Mouse (Mus musculus) embryonic stem cell, embryonic (primary cell): ENCODE results near the gene Msrb1.

Experiments used
- CTCF ChIA-PET, 4 experiments: fragments of 300-600 bp in 2 of 4; fragments of 350-600 bp in 2 of 4; sonication (Branson Sonifier 250); formaldehyde crosslinking; loops; one replicate each; lab custom pipeline; 2022; ENCODE audit warnings: inconsistent platforms in 2 of 4; lab: Charles Lee
- POLR2A ChIA-PET, 4 experiments: fragments of 300-600 bp in 2 of 4; fragments of 350-600 bp in 2 of 4; sonication (Branson Sonifier 250); formaldehyde crosslinking; loops; one replicate each; lab custom pipeline; 2022; ENCODE audit warnings: antibody characterized with exemption in 4 of 4, inconsistent platforms in 1 of 4; lab: Charles Lee

Msrb1 gene

GRCm38 (mm10) chr17:24736330-24737051 lies at the start of gene Msrb1:
TSS of gene Msrb1 (plus strand) at chr17:24736642.
- POLR2A ChIA-PET = interaction anchor here (0.6 to 16.1 kb wide), 73 partner anchors 8 to 1097 kb away, joined by 3 to 268 read pairs (median 4); partner anchors contain the start of genes Fahd1 (in 3 of the 4), Meiob (in 3 of the 4), Ndufb10 (in 3 of the 4) and Traf7 (in 3 of the 4)
- CTCF ChIA-PET = interaction anchor here (0.5 to 3.1 kb wide), 20 partner anchors 8 to 549 kb away, joined by 3 to 17 read pairs (median 3); partner anchors contain the start of genes Ndufb10 (in 3 of the 4), Hs3st6 (in 1 of the 4), Mlst8 (in 1 of the 4) and Rpl3l (in 1 of the 4)

DNA sequence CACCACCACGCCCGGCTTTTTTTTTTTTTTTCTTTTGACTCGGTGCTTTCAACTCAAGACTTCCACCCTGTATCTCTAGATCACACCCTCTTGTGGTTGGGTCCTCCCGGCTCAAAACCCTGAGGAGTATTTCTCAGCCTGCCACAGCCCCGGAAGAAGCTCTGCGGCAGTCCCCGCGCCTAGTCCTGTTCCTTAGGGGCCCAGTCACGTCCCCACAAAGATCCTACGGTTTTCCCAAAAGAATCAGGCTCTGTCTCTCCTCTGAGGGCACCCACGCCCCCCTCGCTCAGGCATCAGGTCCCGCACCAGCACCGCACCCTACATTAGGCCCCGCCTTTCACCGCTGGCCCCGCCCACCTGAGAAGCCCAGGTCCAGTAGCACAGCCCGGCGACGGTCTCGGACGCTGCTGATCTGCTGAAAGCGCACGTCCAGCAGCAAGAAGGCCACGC lies 49.3 kb upstream of the Msrb1 start:
- ChIA-PET POLR2A (interaction anchor here in 3 of 4 experiments (0.6 to 4.1 kb wide), 23 partner anchors 10 to 1233 kb away, joined by 3 to 23 read pairs (median 4); partner anchors contain the start of genes Zfp598 (in 3 of the 3), Tbl3 (in 2 of the 3), Ccnf (in 1 of the 3) and Mlst8 (in 1 of the 3)), CTCF (interaction anchor here in 3 of 4 experiments (0.6 to 2.1 kb wide), 8 partner anchors 8 to 1132 kb away, joined by 3 to 12 read pairs (median 4); no protein-coding TSS in a partner anchor)

- ChIA-PET POLR2A (interaction anchor here in 3 of 4 experiments (0.6 to 4.1 kb wide), 15 partner anchors 10 to 1233 kb away, joined by 3 to 23 read pairs (median 4); partner anchors contain the start of genes Zfp598 (in 2 of the 3), Ccnf (in 1 of the 3), Ndufb10 (in 1 of the 3) and Nthl1 (in 1 of the 3)), CTCF (interaction anchor here in 2 of 4 experiments (0.6 to 2.1 kb wide), 3 partner anchors 11 to 1132 kb away, joined by 4 to 12 read pairs (median 5); no protein-coding TSS in a partner anchor)
Measured at GRCm38 (mm10) chr17:24687599-24687998, 48.8 kb upstream of the Msrb1 start.

GRCm38 (mm10) chr17:24689251-24690081 lies 47.0 kb upstream of the Msrb1 start, which contains the start of gene Syngr3:
TSS of gene Syngr3 (minus strand) at chr17:24689955.
- POLR2A ChIA-PET = interaction anchor here (0.8 to 5.4 kb wide), 36 partner anchors 8 to 234 kb away, joined by 3 to 50 read pairs (median 5); partner anchors contain the start of genes Traf7 (in 4 of the 4), Tbl3 (in 3 of the 4), Rnf151 (in 2 of the 4) and Rps2 (in 2 of the 4)

GRCm38 (mm10) chr17:24692385-24692784 lies 44.1 kb upstream of the Msrb1 start:
- ChIA-PET CTCF (interaction anchor here in 1 of 4 experiments (0.5 kb wide), 1 partner anchor 25 kb away, joined by 3 read pairs; no protein-coding TSS in a partner anchor), POLR2A (interaction anchor here in 3 of 4 experiments (1.0 to 5.4 kb wide), 14 partner anchors 14 to 165 kb away, joined by 3 to 50 read pairs (median 6); partner anchors contain the start of genes Traf7 (in 2 of the 3), Msrb1 (in 1 of the 3), Pkd1 (in 1 of the 3) and Rnf151 (in 1 of the 3))

More at GRCm38 (mm10) chr17:24689251-24690081, 47.0 kb upstream of the Msrb1 start, which contains the start of gene Syngr3:
- CTCF ChIA-PET = interaction anchor here in 2 of 4 experiments (0.5 to 1.0 kb wide), 4 partner anchors 13 to 261 kb away, joined by 3 to 6 read pairs (median 3); no protein-coding TSS in a partner anchor

- POLR2A ChIA-PET = interaction anchor here in 2 of 4 experiments (0.7 to 1.9 kb wide), 18 partner anchors 9 to 217 kb away, joined by 3 to 9 read pairs (median 5); partner anchors contain the start of genes Traf7 (in 2 of the 2), Mlst8 (in 1 of the 2), Pkd1 (in 1 of the 2) and Rnf151 (in 1 of the 2)
- CTCF ChIA-PET = interaction anchor here in 1 of 4 experiments (1.4 kb wide), 1 partner anchor 19 kb away, joined by 4 read pairs; no protein-coding TSS in a partner anchor
Measured at GRCm38 (mm10) chr17:24695326-24696010, 41.0 kb upstream of the Msrb1 start.

DNA sequence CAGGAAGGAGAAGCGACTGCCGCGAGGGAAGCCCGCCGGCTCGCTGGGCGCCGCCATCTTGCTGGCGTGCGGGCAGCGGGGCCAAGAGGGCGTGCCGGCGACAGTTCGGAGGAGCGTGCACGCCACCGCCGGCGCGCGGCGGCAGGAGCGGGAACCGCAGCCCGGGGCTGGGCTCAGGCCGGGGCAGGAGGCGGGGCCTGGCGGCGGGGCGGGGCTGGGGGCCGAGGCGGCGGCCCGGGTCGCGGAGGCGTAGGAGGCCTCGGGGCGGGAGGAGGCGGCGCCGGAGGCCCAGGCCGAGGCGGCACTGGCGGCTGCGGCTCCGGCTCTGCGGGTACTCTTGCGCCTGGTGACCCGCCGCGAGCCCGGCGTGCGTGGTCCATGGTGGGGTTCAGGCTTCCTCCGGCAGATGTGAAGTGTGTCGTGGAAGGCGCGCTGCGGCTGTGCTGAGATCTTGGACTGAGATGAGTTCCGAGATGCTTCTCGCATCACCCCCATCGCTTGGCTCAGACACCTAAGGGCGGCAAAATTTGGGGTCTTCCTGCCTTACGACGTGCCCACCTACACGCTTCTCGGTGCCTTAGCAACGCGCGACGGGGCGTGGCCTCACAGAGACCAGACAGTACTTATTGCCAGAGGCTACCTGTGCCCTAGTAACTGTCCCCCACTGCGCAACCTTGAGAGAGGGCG lies 40.3 kb upstream of the Msrb1 start, which contains the start of the genes Gfer and Noxo1:
Gene Gfer, minus strand, starts transcription at position 146 of the 687 bp plus-strand sequence.
Gene Noxo1, plus strand, starts transcription at position 224 of the 687 bp plus-strand sequence.
- ChIA-PET CTCF (interaction anchor here in 1 of 4 experiments (0.6 to 1.1 kb wide), 2 partner anchors 12 to 15 kb away, joined by 3 read pairs; no protein-coding TSS in a partner anchor), POLR2A (interaction anchor here (0.5 to 3.5 kb wide), 23 partner anchors 10 to 246 kb away, joined by 3 to 20 read pairs (median 3); partner anchors contain the start of genes Tbl3 (in 3 of the 4), Eme2 (in 1 of the 4), Mapk8ip3 (in 1 of the 4) and Mrps34 (in 1 of the 4))

GRCm38 (mm10) chr17:24697985-24698384 lies 38.5 kb upstream of the Msrb1 start:
- CTCF ChIA-PET = interaction anchor here in 2 of 4 experiments (0.9 to 1.6 kb wide), 3 partner anchors 10 to 22 kb away, joined by 3 to 5 read pairs (median 3); no protein-coding TSS in a partner anchor
- POLR2A ChIA-PET = interaction anchor here (0.6 to 3.5 kb wide), 28 partner anchors 8 to 219 kb away, joined by 3 to 20 read pairs (median 4); partner anchors contain the start of genes Tbl3 (in 4 of the 4), Traf7 (in 2 of the 4), Zfp598 (in 2 of the 4) and Mlst8 (in 1 of the 4)

DNA sequence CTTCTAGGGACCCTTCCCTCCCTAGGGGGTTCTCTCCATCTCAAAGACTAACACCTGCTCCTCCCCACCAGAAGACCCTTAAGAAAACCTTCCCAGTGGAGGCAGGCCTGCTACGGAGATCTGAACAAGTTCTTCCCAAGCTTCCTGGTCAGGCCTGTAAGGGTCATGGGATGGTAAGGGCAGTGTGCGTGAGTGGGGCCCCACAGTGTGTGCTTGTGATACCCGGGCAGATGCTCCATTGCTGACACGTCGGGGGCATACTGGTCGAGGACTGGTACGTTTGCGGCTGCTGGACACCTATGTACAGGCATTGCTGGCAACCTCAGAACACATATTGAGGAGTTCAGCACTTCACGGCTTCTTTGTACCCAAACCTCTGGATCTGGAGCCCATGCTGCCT lies 37.7 kb upstream of the Msrb1 start:
- ChIA-PET POLR2A (interaction anchor here (0.6 to 3.5 kb wide), 25 partner anchors 8 to 219 kb away, joined by 3 to 20 read pairs (median 4); partner anchors contain the start of genes Tbl3 (in 3 of the 4), Traf7 (in 2 of the 4), Mlst8 (in 1 of the 4) and Ndufb10 (in 1 of the 4)), CTCF (interaction anchor here in 3 of 4 experiments (0.6 to 1.6 kb wide), 4 partner anchors 9 to 94 kb away, joined by 3 to 5 read pairs (median 3); no protein-coding TSS in a partner anchor)

- ChIA-PET CTCF (no interaction called here), POLR2A (interaction anchor here in 2 of 4 experiments (1.0 to 9.6 kb wide), 7 partner anchors 7 to 171 kb away, joined by 3 to 144 read pairs (median 6); partner anchors contain the start of genes Rnf151 (in 1 of the 2), Rps2 (in 1 of the 2), Tbl3 (in 1 of the 2) and Traf7 (in 1 of the 2))
Measured at GRCm38 (mm10) chr17:24699473-24699872, 37.0 kb upstream of the Msrb1 start.

DNA sequence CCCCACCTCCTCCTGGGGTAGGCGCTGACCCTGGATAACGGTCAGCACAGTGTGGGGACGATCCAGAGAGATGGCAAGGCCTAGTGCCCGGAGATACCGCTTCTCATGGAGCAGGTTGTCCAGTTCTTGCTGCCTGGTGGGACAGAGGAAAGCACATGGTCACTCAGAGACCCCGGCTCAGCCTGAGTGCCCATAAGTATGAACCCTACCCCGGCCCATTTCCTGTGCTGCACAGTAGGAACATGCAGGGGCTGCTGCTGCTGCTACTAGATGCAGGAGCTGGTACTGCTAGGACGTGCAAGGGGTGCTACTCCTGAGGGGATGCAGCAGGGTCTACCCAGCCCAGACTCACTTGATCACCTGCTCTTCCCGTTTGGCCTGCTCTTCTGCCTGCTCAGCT lies 35.2 kb upstream of the Msrb1 start:
- POLR2A ChIA-PET = interaction anchor here in 3 of 4 experiments (1.5 to 9.6 kb wide), 5 partner anchors 16 to 173 kb away, joined by 4 to 144 read pairs (median 7); partner anchors contain the start of genes Rnf151 (in 2 of the 3), Rps2 (in 2 of the 3) and Traf7 (in 2 of the 3)

DNA sequence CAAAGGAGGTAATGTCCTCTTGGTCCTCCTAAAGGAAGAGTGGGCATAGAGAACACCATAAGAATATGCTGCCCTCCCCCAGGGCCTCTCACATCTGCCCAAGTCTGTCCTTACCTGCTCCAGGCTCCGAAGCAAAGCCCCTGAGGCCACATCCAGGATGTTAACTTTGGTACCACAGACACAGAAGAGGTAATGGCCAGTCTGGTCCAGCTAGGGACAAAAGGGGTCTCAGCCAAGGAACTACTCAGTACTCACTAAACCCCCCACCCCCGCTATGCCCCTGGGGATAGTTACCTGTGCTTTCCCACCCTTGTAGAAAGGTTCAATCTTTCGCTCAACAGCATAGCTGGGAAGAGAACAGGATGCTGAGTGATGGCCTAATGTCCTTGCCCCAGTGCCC lies 30.6 kb upstream of the Msrb1 start:
- ChIA-PET POLR2A (interaction anchor here in 3 of 4 experiments (0.9 to 9.6 kb wide), 9 partner anchors 7 to 178 kb away, joined by 3 to 144 read pairs (median 4); partner anchors contain the start of genes Nthl1 (in 1 of the 3), Rnf151 (in 1 of the 3), Rps2 (in 1 of the 3) and Syngr3 (in 1 of the 3)), CTCF (no interaction called here)

More for the DNA sequence above, 35.2 kb upstream of the Msrb1 start:
- CTCF ChIA-PET = no interaction called here

DNA sequence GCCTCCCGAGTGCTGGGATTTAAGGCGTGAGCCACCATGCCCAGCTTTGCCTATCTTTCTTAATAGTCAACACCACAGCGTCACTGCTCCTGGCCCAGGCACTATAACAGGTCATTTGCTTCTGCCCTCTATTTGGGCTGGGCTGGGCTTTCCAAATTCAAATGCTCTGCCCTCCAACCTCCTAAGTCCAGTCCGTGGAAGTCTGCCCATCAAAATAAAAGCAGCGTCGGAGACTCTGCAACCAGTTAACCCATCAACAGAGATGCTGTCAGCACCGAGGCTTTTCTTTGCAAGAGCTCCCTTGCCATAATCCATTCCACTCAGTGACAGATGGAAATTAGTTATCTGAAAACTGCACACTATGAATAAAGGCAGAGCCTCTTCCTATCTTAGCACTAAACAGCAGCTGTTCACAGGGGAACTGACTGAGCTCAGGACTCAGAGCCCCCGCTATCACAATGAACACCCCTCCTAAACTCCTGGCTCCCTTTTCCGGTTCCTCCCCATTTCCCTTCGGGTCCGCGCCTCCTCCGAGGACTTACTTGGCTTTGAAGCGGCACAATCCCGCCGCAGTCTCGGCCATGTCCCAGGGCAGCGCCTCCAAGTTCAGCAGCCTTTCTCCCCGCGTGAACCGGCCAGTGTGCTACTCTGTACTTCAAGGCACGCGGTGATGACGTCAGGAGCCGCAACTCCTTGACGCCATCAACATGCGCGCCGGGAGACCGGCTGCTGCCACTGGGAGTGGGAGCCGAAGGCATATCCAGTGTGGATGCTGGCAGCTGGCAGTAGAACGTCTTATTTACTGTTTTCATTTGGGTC lies 29.3 kb upstream of the Msrb1 start, which contains the start of gene Tbl3:
Gene Tbl3, minus strand, starts transcription at position 679 of the 819 bp plus-strand sequence.
- ChIA-PET CTCF (interaction anchor here in 2 of 4 experiments (0.7 to 1.7 kb wide), 10 partner anchors 9 to 228 kb away, joined by 3 to 6 read pairs (median 3); partner anchors contain the start of genes Zfp598 (in 2 of the 2), Mlst8 (in 1 of the 2), Ndufb10 (in 1 of the 2) and Noxo1 (in 1 of the 2)), POLR2A (interaction anchor here (0.6 to 9.6 kb wide), 57 partner anchors 9 to 292 kb away, joined by 3 to 144 read pairs (median 5); partner anchors contain the start of genes Rnf151 (in 4 of the 4), Rps2 (in 4 of the 4), Ndufb10 (in 3 of the 4) and Syngr3 (in 3 of the 4))
